Mouse (Mus musculus): ENCODE results near the gene D10Wsu102e.
"Not testable (repeated sequence)": the region's sequence is repeated elsewhere in the genome, so short reads cannot be mapped to it uniquely, and the experiment has no call there.

The D10Wsu102e gene

DNA sequence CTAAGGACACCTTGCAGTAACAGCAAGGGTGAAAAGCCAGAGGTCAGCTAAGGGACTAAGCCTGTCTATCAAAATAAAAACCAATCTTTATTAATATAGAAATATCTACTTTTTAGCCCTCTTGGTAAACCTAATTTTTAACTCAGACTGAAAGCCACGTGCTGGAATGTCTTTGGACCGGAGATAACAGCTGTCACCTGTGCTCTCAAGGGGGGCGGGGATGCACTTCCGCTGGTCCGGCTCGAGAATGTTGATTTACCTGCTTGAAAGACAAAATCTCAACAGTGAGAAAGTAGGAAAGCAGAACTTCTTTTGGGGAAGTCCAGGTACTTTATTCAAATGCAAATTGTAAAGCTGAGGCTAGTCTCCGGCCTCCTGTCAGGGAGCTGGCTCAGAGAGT lies 40.9 kb downstream of the D10Wsu102e start:
- DNase-seq = not testable (repeated sequence)

DNA sequence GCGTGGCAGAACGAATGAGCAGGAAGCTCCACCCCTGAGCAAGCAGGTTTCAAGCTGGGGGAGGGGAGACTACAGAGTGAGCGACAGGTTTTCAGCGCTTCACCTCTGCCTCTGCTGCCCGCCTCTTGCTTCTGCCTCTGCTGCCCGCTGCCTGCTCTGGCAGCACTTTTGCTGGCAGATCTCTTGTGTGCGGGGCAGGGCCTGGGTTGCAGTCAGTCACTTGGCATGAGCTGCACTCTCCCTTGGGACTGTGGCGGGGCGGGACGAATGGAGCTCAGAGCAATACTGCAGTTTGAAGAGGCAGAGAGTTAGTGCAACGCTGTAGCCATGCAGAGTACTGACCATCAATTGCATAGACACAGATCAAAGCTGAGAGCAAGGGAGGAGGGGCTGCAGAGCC lies 45.0 kb downstream of the D10Wsu102e start:
- no peak for DNase-seq

- DNase-seq = no peak
Observed at GRCm38 (mm10) chr10:83405711-83406110, 45.7 kb downstream of the D10Wsu102e start.

- no peak for DNase-seq
Observed at GRCm38 (mm10) chr10:83407141-83407540, 47.1 kb downstream of the D10Wsu102e start.

- not testable (repeated sequence) for DNase-seq
Observed at GRCm38 (mm10) chr10:83418466-83418865, 58.4 kb downstream of the D10Wsu102e start.

GRCm38 (mm10) chr10:83448582-83448981 lies 88.6 kb downstream of the D10Wsu102e start:
- DNase-seq = no peak

DNA sequence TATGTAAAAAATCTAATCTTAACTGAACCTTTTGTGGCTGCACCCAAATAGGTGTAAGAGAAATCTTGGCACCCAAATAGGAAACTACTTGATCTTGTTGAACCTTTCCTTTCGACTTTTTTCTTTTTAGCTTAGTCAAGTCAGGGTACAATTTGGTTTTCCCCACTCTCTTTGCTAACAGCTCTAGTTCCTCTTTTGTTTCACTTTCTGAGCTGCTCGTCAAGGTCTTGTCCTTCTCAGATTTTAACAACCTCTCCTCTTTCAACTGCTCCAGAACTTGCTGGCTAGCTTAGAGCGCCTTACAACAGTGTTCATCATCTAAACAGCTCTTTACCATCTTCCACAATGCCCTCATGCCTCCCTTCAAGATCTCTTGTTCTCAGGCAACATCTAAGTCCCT lies 97.5 kb downstream of the D10Wsu102e start:
- DNase-seq = no peak

DNA sequence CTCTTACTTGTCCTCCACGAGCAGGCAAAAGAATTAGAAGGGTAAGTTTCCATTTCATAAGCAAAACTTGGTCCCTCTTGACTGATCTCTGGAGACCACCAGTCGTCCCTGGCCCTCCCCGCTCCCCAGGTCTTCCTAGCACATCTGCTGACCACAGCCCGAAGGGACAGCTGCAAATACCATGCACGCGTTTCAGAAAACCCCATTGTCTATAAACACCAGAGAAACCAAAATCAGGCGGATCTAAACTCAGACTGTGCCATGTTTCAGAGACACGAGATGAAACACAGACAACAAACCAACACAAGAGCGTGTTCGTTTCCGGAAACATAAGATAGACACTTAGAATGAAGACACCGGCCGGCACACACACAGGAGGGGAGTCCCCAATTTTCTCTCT lies 115.2 kb downstream of the D10Wsu102e start:
- DNase-seq = no peak

DNA sequence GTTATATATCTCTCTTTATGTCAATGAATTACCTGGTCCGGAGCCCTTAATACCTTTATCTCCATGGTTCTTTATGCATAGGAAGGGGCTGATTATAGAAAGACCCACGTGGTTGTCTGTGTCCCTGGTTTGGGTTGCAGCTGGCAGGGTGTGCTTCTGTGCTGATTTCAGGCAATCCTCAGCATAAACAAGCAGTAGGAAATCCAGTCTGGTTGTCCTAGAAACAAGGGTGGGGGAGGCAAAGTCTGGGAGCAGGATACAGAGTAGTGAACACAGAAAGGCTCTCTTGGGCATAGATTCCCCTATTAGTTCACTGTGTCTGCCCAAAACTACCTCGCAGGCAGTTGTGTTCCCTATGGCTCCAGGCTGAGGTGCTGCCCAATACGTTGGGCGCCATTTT lies 117.3 kb downstream of the D10Wsu102e start:
- DNase-seq = no peak

GRCm38 (mm10) chr10:83490506-83490905 lies 130.5 kb downstream of the D10Wsu102e start:
- DNase-seq = no peak

- no peak for DNase-seq
Observed at GRCm38 (mm10) chr10:83497321-83497720, 137.3 kb downstream of the D10Wsu102e start.

GRCm38 (mm10) chr10:83508962-83509660 lies 149.1 kb downstream of the D10Wsu102e start:
- DNase-seq = peak; percentile 7

GRCm38 (mm10) chr10:83511304-83511703 lies 151.3 kb downstream of the D10Wsu102e start:
- DNase-seq = no peak

DNA sequence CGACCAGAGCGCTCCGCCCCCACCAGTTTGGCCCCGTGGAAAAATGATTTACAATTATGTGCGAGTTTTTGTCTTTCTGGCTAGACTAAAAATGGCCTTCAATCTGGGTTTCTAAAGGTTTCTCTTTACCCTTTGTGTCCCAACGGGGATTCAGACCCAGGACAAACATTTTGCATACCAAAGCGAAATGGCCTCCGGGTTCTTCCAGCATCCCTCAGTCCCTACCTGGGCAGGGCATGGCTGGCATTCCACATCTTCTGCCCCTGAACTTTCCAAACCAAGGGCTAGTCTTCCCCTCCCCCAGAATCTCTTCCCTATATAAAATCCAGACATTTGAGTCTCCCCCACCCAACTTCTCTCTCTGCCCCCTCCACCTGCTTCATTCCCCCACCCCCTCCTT lies 153.7 kb downstream of the D10Wsu102e start:
- DNase-seq = no peak

- DNase-seq = no peak
Observed at GRCm38 (mm10) chr10:83520990-83521389, 161.0 kb downstream of the D10Wsu102e start.

DNA sequence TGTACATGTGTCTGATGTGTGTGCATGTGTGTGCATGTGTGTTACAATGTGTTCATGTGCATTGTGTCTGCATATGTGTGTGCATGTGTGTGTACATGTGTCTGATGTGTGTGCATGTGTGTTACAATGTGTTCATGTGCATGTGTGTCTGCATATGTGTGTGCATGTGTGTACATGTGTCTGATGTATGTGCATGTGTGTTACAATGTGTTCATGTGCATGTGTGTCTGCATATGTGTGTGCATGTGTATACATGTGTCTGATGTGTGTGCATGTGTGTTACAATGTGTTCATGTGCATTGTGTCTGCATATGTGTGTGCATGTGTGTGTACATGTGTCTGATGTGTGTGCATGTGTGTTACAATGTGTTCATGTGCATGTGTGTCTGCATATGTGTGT lies 164.2 kb downstream of the D10Wsu102e start:
- not testable (repeated sequence) for DNase-seq

GRCm38 (mm10) chr10:83530384-83530967 lies 170.5 kb downstream of the D10Wsu102e start:
- no peak for DNase-seq

- DNase-seq = peak; percentile 79
Observed at GRCm38 (mm10) chr10:83533258-83533909, 173.4 kb downstream of the D10Wsu102e start.

DNA sequence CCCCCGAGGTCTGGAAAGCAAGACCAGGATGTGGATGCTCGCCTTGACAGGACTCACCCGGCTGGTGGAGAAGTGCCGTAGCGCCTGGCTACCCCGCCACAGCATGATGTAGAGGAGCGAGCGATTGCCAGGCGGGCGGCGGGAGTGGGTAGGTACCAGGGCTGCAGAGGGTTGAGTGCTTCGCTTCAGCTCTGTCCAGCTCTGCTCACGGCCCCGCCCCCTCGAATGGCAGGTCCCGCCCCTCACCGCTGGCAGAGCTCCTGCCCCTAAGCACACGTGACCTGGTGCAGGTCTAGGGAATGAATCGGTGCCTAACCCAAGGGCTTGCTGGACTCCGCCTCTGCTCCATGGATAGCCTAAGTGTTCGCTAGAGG lies 173.9 kb downstream of the D10Wsu102e start, which contains the start of gene Aldh1l2:
Aldh1l2 (minus strand) TSS at position 231 of the 374 bp plus-strand sequence.
- peak; percentile 72 for DNase-seq

GRCm38 (mm10) chr10:83536436-83536835 lies 176.4 kb downstream of the D10Wsu102e start:
- no peak for DNase-seq
